Mouse (Mus musculus) granulocyte monocyte progenitor cell, adult 5-6 weeks (primary cell): Measurements from ENCODE around the gene Gm21958. TPM values are rescaled to one million over a fixed set of nuclear protein-coding genes. Genes with fewer than 3 reads are reported as not detected.

ENCODE experiments used
- ATAC-seq: replicated peaks from 2 replicates; pipeline ENCODE4 v1.8.0; 2016; ENCODE audit warnings: mild to moderate bottlenecking, moderate TSS enrichment, inconsistent platforms; ENCODE audit not compliant: poor library complexity, severe bottlenecking
- total RNA-seq, 2 experiments: library from RNA; stranded (forward) in 1 of 2; stranded (reverse) in 1 of 2; fragments of 200-712, 200-1000 nt in 1 of 2; fragments of >200 nt in 1 of 2; fragmentation: Nextera tagmentation in 1 of 2; gene quantifications; 2 replicates each; pipeline ENCODE4 v1.2.3; 2014 to 2017

Gm21958 gene
- total RNA-seq (2014; fragmentation: Nextera tagmentation) (not detected in 2 replicates), total RNA-seq (2017) (not detected in 2 replicates)

GRCm38 (mm10) chr3:54714253-54714652 is at the start of gene Gm21958:
Gene Gm21958, minus strand, starts transcription at chr3:54714353.
- no peak for ATAC-seq

GRCm38 (mm10) chr3:54761258-54761657 is 47.1 kb upstream of the Gm21958 start:
- no peak for ATAC-seq

GRCm38 (mm10) chr3:54760321-54761115 is 46.4 kb upstream of the Gm21958 start:
- no peak for ATAC-seq

- ATAC-seq = no peak
Measured at GRCm38 (mm10) chr3:54759211-54759610, 45.1 kb upstream of the Gm21958 start.

GRCm38 (mm10) chr3:54757446-54757845 is 43.3 kb upstream of the Gm21958 start:
- ATAC-seq = no peak

GRCm38 (mm10) chr3:54756058-54756457 is 41.9 kb upstream of the Gm21958 start:
- ATAC-seq = no peak; the same call in 1 of the 2 replicates

GRCm38 (mm10) chr3:54755145-54756041 is 41.2 kb upstream of the Gm21958 start, which contains the start of gene Smad9:
Gene Smad9, plus strand, starts transcription at chr3:54755582.
- ATAC-seq = peak; percentile 31

GRCm38 (mm10) chr3:54753411-54753810 is 39.3 kb upstream of the Gm21958 start:
- ATAC-seq = no peak

GRCm38 (mm10) chr3:54745799-54746198 is 31.6 kb upstream of the Gm21958 start:
- peak; percentile 79 for ATAC-seq

GRCm38 (mm10) chr3:54741965-54742364 is 27.8 kb upstream of the Gm21958 start:
- ATAC-seq = no peak

GRCm38 (mm10) chr3:54737317-54737716 is 23.2 kb upstream of the Gm21958 start:
- ATAC-seq = no peak

GRCm38 (mm10) chr3:54736101-54736927 is 22.2 kb upstream of the Gm21958 start:
- ATAC-seq = no peak

- peak; percentile 75 for ATAC-seq
Measured at GRCm38 (mm10) chr3:54735247-54736046, 21.3 kb upstream of the Gm21958 start, which contains the start of the genes Exosc8 and Alg5. Gene Exosc8, minus strand, starts transcription at chr3:54735393. Gene Alg5, plus strand, starts transcription at chr3:54735539.

- ATAC-seq = peak; percentile 80
Measured at GRCm38 (mm10) chr3:54734411-54735246, 20.5 kb upstream of the Gm21958 start.

GRCm38 (mm10) chr3:54732371-54732770 is 18.2 kb upstream of the Gm21958 start:
- ATAC-seq = no peak

GRCm38 (mm10) chr3:54731626-54732150 is 17.5 kb upstream of the Gm21958 start:
- ATAC-seq = no peak

GRCm38 (mm10) chr3:54728100-54728499 is 13.9 kb upstream of the Gm21958 start:
- ATAC-seq = no peak

- ATAC-seq = no peak
Measured at GRCm38 (mm10) chr3:54727588-54727987, 13.4 kb upstream of the Gm21958 start.
